Mouse (Mus musculus): ENCODE data around the gene Zfp579.
"Not testable (repeated sequence)": the region's sequence is repeated elsewhere in the genome, so short reads cannot be mapped to it uniquely, and the experiment has no call there.

The Zfp579 gene

GRCm38 (mm10) chr7:5015118-5016001 is 19.4 kb upstream of the Zfp579 start, which contains the start of gene Gm44973:
Gm44973 (plus strand) TSS chr7:5015496.
- peak; percentile 98 for DNase-seq (ENCODE audit: low read depth, low spot score)

GRCm38 (mm10) chr7:5014251-5015117 is 18.5 kb upstream of the Zfp579 start, which contains the start of the genes Zfp524 and Fiz1:
Zfp524 (plus strand) TSS chr7:5014415.
Fiz1 (minus strand) TSS chr7:5014697.
- peak; percentile 99 for DNase-seq (ENCODE audit: low read depth, low spot score)

GRCm38 (mm10) chr7:5012681-5013513 is 16.9 kb upstream of the Zfp579 start:
- no peak for DNase-seq (ENCODE audit: low read depth, low spot score)

- DNase-seq (ENCODE audit: low read depth, low spot score): no peak
Observed at GRCm38 (mm10) chr7:5008229-5008628, 12.3 kb upstream of the Zfp579 start.

GRCm38 (mm10) chr7:5002876-5003275 is 6.9 kb upstream of the Zfp579 start:
- DNase-seq (ENCODE audit: low read depth, low spot score): not testable (repeated sequence)

- DNase-seq (ENCODE audit: low read depth, low spot score): peak; percentile 48
Observed at GRCm38 (mm10) chr7:4999876-5000275, 3.9 kb upstream of the Zfp579 start.

GRCm38 (mm10) chr7:4996934-4997333 is 976 bp upstream of the Zfp579 start:
- no peak for DNase-seq (ENCODE audit: low read depth, low spot score)

- DNase-seq (ENCODE audit: low read depth, low spot score): no peak
Observed at GRCm38 (mm10) chr7:4995268-4996002, 523 bp downstream of the Zfp579 start.

- DNase-seq (ENCODE audit: low read depth, low spot score): peak; percentile 27
Observed at GRCm38 (mm10) chr7:4993999-4994788, 1.8 kb downstream of the Zfp579 start.

- DNase-seq (ENCODE audit: low read depth, low spot score): peak; percentile 26
Observed at GRCm38 (mm10) chr7:4993347-4993998, 2.5 kb downstream of the Zfp579 start.

- no peak for DNase-seq (ENCODE audit: low read depth, low spot score)
Observed at GRCm38 (mm10) chr7:4988250-4988649, 7.7 kb downstream of the Zfp579 start.

GRCm38 (mm10) chr7:4976832-4977231 is 19.1 kb downstream of the Zfp579 start:
- DNase-seq (ENCODE audit: low read depth, low spot score): no peak

- no peak for DNase-seq (ENCODE audit: low read depth, low spot score)
Observed at GRCm38 (mm10) chr7:4975455-4975854, 20.5 kb downstream of the Zfp579 start.

GRCm38 (mm10) chr7:4972321-4973047 is 23.5 kb downstream of the Zfp579 start:
- DNase-seq (ENCODE audit: low read depth, low spot score): peak; percentile 37

GRCm38 (mm10) chr7:4971710-4972109 is 24.2 kb downstream of the Zfp579 start:
- no peak for DNase-seq (ENCODE audit: low read depth, low spot score)

GRCm38 (mm10) chr7:4971068-4971467 is 24.9 kb downstream of the Zfp579 start, which contains the start of gene Sbk3:
Sbk3 (minus strand) TSS chr7:4971168.
- DNase-seq (ENCODE audit: low read depth, low spot score): no peak

GRCm38 (mm10) chr7:4964988-4965387 is 31.0 kb downstream of the Zfp579 start:
- DNase-seq (ENCODE audit: low read depth, low spot score): no peak

GRCm38 (mm10) chr7:4964272-4964671 is 31.7 kb downstream of the Zfp579 start, which contains the start of gene Sbk2:
Sbk2 (minus strand) TSS chr7:4964406.
- peak; percentile 82 for DNase-seq (ENCODE audit: low read depth, low spot score)

Data from brain, adult 2 months (tissue).